Mouse (Mus musculus) cortical plate, adult 2 months (tissue): ENCODE data around the gene E130308A19Rik.

Experiments
- CTCF ChIP-seq: fragments of 200-500 bp; IDR thresholded peaks from 2 replicates; pipeline ENCODE4 v1.5.1; 2011; ENCODE audit warnings: mild to moderate bottlenecking, control low read depth, low read length; ENCODE audit not compliant: insufficient read depth; ENCODE audit errors: extremely low read depth
- POLR2A ChIP-seq: fragments of 200-500 bp; IDR thresholded peaks from 2 replicates; pipeline ENCODE4 v1.6.1; 2011; ENCODE audit warnings: mild to moderate bottlenecking, low read length, control low read depth; ENCODE audit not compliant: insufficient read depth; ENCODE audit errors: extremely low read depth

DNA sequence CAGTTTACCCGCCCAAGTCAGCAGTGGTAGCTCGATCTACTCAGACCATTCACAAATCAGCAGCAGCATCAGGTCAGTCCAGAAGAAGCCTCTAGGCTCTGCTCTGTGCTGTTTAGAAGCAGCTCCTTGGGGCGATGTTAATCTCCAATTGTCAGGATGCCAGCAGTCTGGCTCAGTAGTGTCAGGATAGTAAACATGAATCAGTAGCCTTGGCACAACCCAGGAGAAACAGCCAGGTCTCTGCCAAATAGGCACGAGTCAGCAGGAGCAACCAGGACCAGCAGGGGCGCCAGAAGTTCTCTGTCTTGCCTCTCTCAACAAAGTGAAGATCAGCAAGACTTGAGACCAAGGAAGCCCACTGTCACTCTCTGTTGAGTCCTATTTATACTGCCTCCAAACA is 83.3 kb downstream of the E130308A19Rik start:
- TF ChIP-seq CTCF (no peak), POLR2A (no peak)
